Mouse (Mus musculus): ENCODE data around the gene Tanc2.

GRCm38 (mm10) chr11:105978232-105978631, 388.4 kb downstream of the Tanc2 start:
- TF ChIP-seq CTCF (IDR thresholded peaks at IDR 0.05; ENCODE audit: borderline replicate concordance, control insufficient read depth, extremely low read depth, insufficient read depth, low read length, poor library complexity) (no peak), POLR2A (IDR thresholded peaks at IDR 0.05; ENCODE audit: control insufficient read depth, extremely low read depth, insufficient read depth, low read length, poor library complexity) (no peak)

Measured in thymus, adult 2 months (tissue).